Mouse (Mus musculus) 3134 (cell line): ENCODE results near the gene Ppfia4.
"Not testable (repeated sequence)": the region's sequence is repeated elsewhere in the genome, so short reads cannot be mapped to it uniquely, and the experiment has no call there.

Source experiments
- DNase-seq: peaks from one replicate; pipeline ENCODE4 v3.0.0-alpha.2; 2011; ENCODE audit warnings: low spot score; ENCODE audit not compliant: insufficient read length; ENCODE audit errors: extremely low read depth

The Ppfia4 gene

DNA sequence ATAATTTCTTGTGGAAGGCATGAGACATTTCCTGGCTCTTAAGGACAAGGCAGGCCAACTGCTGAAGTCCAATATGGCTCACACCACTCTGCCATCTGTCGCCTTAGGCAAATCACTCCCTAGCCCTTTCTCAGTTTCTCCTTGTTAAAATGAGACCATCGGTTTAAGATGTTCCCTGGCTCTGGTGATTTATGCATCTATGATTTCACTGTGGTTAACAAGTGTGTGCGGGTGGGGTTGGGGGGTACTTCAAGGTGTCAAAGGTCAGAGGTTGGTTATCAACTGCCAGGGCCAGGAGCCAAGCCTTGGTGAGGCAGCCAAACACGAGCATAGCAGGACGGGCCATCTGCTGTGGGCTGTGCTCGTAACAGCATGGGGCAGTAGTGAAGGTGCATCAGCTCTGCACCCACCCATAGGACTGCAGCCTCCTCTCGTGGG, 58.2 kb downstream of the Ppfia4 start:
- DNase-seq = no peak

DNA sequence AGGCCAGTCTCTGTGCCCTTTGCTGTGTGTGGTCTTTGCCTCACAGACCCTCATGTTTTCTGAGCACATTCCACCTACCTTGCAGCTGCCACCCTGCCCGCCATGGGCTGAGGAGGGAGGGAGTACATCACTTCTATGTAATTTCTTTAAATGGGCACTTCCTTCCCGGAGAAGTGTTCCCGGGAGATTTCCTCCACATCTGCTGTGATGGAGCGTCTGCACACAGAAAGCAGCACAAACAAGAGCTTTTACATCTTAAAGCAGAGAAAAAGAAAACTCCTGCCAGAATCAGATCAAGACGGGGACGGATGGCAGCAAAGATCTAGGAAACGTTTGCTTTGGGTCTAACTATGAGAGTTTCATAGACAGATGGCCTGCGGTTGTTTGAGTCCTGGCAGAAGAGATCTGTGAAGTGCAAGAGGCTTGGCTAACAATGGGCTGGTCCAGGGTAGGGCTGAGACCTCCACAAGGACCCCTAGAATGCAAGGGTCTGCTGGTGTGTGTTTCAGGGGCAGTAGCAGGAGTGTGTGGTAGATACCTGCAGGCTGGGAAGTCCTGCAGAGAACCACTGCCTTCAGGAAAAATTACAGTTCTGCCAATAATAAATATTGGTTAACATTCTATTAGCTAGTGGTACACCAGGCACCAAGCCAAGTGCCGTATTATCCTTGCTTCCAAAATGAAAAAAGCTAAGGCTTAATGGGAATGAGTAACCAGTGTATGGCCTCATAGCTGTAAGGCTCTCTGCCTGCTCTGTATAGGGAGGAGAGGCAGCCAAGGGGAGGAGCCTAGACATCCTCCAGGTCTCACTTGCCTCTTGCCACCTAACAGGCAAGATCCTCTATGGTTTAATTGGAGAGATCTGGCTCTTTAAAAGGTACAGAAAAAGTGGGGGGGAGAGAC, 59.0 kb downstream of the Ppfia4 start:
- no peak for DNase-seq

DNA sequence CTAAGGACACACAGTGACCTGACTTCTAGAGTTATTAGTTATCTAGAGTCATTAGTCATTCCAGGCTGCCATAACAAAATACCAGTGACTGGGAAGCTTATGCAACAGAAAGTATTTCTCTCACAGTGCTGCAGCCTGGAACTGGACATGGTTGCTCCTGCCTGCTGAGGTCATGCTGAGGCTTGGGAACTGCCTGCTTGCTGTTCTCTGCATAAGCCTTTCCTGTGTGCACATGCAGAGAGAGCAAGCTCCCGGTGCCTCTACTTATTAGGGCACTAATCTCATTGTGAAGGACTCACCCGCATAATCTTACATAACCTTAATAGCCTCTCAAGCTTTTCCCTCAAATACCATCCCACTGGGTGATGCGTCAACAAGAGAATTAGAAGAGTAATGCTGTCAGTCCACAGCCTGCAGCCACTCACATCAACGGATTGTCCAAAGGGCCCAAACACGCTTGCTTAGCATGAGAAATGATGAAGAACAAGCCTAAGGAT, 59.9 kb downstream of the Ppfia4 start:
- no peak for DNase-seq

DNA sequence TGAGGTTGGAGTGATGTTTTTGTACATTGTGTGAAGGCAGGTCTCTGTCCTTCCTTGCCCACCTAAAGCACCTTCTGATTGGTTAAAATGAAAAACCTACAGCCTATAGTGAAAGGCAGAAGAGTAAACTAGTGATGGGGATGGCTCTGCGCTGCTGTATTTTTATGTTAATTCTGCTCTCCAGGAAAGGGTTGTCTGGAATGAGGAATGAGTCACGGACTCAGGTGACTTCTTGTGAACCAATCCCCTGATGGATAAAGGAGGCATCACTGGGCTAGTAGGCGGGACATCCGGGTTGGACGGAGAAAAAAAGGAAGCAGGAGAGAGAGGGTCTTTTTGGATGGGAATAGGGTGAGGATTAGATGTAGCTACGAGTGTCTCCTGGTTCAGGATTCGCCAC, 62.7 kb downstream of the Ppfia4 start:
- no peak for DNase-seq

DNA sequence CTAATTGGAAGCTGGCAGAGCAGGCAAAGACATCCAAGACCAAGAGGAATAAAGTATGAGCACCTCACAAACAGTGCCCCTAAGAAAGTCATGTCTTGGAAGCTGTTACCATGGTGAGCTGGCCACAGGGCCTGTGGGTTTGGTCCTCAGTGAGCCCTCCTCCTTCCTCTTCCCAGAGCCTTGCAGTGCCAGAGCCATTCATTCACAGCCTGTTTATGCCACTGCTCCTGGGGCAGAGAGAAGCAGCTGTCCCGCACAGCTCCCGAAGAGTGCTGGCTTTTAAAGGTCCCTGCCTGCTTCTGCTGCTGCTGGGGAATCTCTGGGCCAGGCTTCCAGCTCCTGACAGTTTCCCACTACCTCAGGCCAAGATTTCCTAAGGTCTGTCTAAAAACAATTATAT, 66.9 kb downstream of the Ppfia4 start:
- DNase-seq = no peak

DNA sequence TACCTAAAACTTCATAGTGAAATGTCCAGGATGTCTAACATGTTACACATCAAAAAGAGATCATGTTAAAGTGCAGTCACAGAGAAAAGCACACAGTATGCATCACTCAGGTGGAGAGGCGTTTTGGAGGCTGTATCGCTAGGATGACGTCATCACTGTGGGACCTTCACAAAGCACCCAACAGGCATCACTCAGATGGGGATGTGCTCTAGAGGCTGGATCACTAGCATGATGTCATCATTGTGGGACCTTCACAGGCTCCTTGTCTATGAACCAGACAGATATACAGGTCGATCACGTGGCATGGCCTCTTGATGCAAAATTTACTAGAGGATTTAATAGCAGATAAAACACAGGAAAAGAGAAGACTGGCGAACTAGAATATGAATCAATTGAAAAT, 68.4 kb downstream of the Ppfia4 start:
- no peak for DNase-seq

DNA sequence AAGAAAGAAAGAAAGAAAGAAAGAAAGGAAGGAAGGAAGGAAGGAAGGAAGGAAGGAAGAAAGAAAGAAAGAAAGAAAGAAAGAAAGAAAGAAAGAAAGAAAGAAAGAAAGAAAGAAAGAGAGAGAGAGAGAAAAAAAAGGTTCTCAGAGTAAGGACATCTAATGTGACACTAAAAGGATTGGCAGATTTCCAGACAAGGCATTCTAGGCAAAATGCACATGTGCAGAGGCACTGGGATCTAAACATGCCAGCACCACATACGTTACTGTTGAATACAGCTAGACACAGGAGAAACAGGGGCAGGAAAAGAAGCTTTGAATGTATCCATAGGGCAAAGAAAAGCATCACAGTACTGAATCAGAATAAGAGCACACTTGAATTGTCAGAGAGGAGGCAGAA, 83.0 kb downstream of the Ppfia4 start:
- not testable (repeated sequence) for DNase-seq
